Mouse (Mus musculus) cerebellum, adult 8-10 months (tissue): ENCODE measurements around the gene Mvk.

ENCODE experiments used
- DNase-seq: peaks from one replicate; pipeline ENCODE4 v3.0.0; 2022

Gene Mvk

DNA sequence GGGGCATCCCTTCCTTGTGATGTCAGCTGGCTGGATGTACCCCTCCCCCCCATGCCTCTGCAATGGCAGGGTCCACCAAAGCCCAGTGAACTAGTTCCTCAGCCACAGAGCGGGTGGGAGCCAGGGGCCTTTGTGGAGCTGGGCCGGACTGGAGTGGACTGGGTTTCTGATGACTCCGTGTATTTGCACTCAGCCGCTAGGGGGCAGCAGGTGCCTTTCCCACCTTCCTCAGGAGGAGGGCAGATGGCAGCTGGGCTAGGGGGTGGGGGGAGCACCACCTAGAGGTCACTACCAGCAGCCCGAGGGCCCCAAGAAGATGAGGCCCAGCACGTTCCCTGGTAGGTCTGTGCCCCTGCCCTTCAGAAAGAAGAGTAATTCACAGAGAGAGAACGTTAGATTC, 17.2 kb downstream of the Mvk start:
- DNase-seq, result peak; percentile 74

DNA sequence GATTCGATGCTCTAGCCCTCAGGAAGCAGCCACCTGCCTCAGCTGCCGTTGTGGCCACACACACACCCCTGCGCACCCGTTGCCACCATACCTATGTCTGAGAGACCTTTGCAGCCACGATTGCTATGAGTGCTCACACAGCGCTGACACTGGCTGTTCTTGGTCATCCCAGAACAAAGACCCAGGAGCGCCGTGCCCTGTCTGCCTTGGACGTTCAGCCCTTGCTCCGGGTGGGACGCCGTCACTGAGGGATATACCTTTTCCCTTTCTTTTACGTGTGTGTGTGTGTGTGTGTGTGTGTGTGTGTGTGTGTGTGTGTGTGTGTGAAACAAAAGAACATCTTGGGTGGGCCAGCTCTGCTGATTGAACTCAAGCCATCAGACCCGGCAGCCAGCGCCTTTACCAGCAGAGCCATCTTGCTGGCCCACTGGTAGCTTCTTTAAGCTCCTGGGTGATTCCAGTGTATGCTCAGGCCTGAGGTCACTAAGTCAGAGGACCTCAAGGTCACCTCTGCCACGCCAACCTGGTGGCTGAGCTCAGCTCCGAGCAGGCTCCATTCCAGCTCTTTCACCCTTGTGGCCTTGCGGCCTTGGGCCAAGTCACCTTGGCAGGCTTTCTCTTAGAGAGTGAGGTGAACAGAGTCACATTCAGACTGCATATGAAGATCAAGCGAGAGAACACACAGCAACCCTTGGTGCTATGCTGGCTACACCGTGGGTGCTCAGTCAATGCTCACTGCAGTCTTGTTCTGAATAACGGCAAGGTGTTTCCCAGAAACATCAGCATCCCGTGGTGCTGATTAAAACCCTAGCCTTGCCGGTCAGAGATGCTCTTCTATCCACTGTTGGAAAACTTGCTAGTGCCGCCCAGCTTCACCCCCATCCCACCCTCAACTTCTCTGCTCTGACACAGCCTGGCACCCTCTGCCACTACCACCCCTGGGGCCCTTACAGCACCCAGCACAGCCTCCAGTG, 18.3 kb downstream of the Mvk start:
- DNase-seq, result no peak

DNA sequence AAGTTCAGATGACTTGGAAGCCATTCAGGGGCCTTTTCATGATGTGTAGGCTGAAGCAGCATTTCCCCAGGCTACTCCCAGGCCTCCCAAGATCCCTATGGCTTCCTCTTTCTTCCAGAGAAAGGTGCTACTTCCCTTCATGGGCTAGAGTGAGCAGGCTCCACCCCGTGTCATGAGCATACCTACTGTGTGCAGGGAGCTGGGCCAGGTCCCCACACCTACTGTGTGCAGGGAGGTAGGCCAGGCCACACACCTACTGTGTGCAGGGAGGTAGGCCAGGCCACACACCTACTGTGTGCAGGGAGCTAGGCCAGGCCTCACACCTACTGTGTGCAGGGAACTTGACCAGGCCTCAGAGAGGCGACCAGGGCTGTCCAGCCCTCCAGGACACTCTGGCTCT, 20.5 kb downstream of the Mvk start:
- no peak for DNase-seq

GRCm38 (mm10) chr5:114465641-114466040, 21.6 kb downstream of the Mvk start:
- no peak for DNase-seq

DNA sequence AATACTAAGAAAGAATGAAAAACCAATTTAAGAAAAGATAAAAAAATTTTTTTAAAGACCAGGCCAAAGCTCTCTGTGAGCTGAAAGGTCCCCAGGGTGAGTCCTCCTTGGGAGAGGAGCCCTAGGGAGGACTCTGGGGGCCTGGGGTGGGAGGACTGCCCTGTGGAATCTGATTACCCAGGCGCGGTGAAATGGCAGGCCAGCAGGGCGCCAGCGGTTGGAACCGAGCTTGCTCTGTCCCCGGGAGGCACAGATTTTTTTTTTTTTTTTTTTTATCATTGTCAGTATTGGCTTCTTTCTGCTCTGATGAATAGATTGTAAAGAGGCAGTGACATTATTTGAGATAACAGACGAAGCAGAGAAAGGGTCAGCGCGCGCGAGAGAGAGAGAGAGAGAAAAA, 22.9 kb downstream of the Mvk start:
- DNase-seq, result no peak

DNA sequence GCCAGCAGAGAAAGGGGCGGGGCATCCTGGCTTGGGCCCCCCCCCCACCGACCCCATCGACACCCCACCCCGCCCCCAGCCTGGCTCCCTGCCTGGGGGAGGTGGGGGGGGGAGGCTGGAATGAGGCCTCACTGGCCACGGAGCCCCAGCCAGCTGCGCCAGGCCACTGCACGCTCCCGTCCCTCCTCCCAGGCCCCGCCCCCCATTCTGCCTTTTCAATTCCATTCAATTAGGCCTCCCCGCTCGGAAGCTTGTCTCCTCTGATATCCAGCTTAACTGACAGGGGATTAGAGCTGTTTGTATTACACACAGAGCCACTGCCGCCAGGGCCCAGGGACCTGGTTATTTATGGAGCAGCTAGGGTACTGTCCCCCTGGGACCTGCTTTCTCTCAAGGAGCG, 23.4 kb downstream of the Mvk start:
- DNase-seq, result no peak

GRCm38 (mm10) chr5:114468007-114468406, 23.9 kb downstream of the Mvk start:
- no peak for DNase-seq

DNA sequence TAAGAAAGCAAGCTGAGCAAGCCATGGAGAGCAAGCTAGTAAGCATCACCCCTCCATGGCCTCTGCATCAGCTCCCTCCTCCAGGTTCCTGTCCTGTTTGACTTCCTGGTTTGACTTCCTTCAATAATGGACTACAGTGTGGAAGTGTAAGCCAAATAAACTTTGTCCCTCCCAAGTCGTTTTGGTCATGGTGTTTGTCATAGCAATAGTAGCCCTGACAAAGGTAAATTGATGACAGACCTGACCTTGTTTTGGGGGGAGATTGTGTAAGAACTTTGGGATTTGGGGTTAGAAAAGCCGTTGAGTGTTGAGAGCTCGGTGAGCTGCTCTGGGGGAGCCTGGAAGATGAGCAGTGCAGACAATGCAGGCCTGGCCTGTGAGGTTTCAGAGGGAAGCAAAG, 26.3 kb downstream of the Mvk start:
- no peak for DNase-seq

DNA sequence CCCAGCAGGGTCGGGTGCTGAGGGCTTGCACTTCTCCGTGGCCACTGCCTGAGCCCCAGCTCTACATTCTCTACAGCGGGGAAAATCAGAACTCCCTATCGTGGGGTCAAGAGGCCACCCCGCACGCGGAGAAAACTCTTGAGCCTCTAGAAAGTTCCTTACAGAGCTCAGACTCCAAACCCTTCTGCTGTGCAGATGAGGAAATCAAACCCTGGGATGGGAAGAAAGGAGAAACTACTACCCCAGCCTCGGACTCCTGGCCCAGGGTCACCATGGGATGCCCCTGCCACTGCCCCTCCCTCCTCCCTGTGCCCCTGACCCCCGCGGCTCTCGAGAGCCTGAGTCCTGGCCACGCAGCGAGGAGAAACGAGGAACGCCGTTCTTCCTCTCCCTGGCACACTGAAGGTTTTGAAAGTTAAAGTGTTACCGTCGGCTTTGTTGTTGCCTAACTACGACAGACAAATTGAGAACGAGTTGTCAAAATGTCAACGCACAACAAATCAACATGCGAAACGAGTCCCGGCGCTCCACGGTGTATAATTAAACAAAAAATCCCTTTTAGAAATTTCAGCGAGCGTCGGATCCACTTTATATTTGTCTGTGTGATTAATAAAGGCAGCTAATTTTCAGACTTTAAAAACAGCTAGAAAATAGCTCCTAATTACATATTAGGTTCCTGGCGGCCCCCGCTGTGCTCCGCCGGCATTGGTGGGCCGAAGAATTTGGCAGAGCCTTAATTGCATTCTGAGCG, 30.8 kb downstream of the Mvk start:
- DNase-seq, result no peak

GRCm38 (mm10) chr5:114478267-114478666, 34.2 kb downstream of the Mvk start:
- no peak for DNase-seq

GRCm38 (mm10) chr5:114482587-114483011, 38.5 kb downstream of the Mvk start:
- no peak for DNase-seq

DNA sequence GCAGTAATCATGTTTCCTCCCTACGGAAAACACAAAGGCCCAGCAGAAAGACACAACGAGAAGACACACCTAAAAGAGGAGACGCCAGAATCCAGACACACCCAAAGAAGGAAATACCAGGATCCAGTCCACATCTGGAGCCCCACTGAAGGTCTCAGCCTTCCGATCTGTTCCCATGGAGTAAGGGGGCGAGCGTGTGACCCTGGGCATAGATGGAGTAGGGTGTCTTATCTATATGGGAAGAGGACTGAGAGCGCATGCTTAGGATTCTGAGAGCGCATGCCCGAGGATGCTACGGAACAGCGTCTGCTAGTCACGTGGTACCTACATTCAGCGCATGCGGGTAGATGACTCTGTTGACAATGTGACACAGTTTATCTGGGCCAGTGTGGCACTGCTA, 41.6 kb downstream of the Mvk start:
- DNase-seq, result no peak

DNA sequence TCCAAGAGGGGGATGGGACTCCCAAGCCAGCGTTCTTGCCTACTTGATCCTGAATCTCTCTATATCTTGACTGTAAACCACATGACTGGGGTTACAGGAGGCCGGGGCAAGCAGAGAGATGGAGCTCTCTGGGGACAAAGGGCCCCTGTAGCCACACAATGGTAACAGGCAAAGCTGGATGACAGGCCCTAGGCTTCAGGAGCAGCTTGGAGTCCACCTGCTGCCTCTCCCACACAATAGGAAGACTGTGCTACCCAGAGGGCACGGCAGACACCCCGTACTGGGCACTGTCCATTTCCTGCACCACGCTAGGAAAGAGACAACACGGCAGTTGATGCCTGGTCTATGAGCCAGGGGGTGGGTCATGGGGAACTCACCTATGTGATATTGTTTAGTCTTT, 45.5 kb downstream of the Mvk start:
- DNase-seq, result no peak

DNA sequence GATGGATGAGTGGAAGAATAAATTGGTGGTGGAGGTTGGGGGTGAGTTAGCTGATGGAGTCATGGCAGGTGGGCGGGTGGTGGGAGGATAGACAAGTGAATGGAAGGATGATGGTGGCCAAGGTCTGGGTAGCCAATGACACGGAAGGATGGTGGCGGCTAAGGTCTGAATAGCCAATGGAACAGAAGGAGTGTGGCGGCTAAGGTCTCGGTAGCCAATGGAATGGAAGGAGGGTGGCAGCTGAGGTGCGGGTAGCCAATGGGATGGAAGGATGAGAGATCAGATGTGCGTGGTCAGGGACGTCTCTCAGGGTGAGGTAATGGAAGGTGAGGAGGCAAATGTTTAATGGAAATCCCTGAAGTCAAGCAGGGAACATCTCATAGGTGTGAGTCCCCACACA, 46.2 kb downstream of the Mvk start:
- no peak for DNase-seq

DNA sequence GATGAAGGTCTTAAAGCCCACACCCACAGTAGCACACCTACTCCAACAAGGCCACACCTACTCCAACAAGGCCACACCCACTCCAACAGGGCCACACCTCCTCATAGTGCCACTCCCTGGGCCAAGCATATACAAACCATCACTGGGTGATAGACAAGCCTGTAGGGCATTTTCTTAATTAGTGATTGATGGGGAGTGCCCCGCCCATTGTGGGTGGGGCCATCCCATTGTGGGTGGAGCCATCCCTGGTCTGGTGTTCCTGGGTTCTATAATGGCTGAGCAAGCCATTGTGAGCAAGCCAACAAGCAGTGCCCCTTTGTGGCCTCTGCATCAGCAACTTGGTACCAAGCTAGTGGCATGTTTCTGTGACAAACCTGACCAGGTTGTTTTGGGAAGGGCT, 50.7 kb downstream of the Mvk start:
- DNase-seq, result no peak

DNA sequence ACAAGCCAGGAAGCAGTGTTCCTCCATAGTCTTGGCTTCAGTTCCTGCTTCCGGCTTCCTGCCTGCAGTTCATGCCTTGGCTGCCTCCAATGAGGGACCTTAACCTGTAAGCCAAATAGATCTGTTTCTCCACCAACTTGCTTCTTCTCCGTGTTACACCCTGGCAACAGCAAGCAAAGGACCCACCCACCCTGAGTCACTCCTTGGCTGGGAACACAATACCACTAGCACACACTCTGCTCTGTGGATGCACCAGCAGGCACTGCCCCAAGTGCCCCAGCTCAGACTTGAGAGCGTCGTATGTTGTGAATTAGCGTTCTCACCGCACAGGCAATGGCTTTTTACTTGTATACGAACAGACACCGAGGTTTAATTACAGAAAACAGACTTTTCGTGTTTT, 57.2 kb downstream of the Mvk start:
- no peak for DNase-seq

GRCm38 (mm10) chr5:114504826-114505225, 60.8 kb downstream of the Mvk start:
- no peak for DNase-seq

- no peak for DNase-seq
These were observed 61.4 kb downstream of the Mvk start for GRCm38 (mm10) chr5:114505260-114506085.

DNA sequence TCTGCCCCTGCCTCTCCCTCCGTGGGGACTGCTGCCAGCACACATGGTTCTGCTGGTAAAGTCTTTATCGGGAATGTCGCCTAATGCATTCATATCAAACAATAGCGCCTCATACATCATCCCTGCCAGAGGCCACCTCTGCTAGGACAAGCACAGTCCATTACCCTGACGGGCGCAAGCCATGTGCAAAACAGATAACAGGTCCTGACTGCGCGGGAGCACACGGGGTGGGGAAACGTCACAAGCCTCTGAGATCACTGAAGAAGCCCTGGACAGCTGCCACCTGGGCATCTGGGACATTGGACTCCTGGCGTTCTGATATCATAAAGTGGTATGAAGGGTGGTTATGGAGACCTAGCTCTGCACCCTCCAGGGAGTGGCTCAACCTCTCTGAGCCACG, 63.3 kb downstream of the Mvk start:
- DNase-seq, result no peak

DNA sequence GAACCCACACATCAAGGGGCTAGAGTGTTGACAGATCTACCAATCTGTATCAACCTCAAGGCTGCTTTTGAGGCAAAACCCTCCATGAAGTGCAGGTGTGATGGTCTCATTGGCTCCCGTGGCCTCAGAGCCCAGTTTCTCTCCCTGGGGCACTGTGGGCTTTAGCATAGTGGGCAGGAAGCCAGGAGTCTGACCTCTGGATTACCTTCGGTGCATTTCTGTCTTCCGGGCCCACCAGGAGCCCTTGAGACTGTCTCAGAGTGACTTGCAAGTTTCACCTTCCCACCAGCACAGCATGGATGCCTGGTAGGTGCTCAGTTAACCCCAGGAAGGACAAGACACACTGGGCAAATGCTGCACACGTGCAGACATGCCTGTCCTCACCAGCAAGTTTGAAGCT, 63.9 kb downstream of the Mvk start:
- DNase-seq, result no peak

- no peak for DNase-seq
These were observed 65.4 kb downstream of the Mvk start for GRCm38 (mm10) chr5:114509461-114509860.
